Mouse (Mus musculus) heart, postnatal 0 days (tissue): ENCODE results near the gene Foxn3.

Experiments used
- CTCF ChIP-seq: IDR thresholded peaks from 2 replicates; pipeline ENCODE4 v1.5.1; 2016; ENCODE audit warnings: antibody characterized with exemption, control low read depth, low read depth
- EP300 ChIP-seq: IDR thresholded peaks from 2 replicates; pipeline ENCODE4 v1.6.1; 2016; ENCODE audit warnings: antibody characterized with exemption, low read depth

- no peak for TF ChIP-seq EP300
- no peak for TF ChIP-seq CTCF
Observed at GRCm38 (mm10) chr12:99262840-99263239, 300.5 kb downstream of the Foxn3 start.
